Mouse (Mus musculus): Measurements from ENCODE around the gene Sos1.
"Not testable (repeated sequence)": the region's sequence is repeated elsewhere in the genome, so short reads cannot be mapped to it uniquely, and the experiment has no call there.

The Sos1 gene

DNA sequence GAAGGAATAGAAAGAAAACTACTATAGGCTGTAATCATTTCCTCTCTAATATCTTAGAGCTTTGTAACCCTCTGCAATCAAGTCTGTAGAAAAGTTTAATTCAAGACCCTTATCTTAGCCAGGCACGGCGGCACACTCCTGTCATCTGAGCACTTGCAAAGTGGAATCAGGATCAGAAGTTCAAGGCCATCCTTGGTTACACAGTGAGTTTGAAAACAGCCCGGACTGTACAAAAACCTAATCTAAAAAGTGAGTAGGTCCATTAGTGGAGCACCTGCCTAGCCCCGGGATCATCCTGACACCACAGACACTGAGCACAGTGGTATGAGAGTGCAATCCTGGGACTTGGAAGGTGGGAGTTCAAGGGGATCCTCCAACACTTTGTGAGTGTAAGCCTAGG lies 12.6 kb upstream of the Sos1 start:
- DNase-seq = no peak

- DNase-seq = no peak
Measured at GRCm38 (mm10) chr17:80492274-80492673, 12.0 kb upstream of the Sos1 start.

DNA sequence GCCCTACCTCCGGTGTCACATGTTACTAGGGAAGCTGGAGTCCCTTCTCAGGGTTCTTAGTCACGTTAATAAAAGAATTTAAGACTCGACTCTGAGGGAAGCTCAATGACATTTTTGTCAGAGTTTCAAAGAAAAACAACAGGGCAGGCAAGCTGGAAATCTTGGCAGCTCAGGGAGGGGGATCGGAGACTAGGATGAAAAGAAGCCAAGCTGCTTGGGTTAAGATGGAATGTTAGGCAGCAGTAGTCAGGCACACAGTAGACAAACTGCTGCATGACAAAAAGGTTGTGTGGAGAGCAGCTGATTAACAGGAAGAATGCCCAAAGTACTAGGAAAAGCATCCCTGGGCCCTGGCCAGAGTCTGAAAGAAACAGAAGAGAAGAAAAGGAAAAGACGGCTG lies 9.9 kb upstream of the Sos1 start:
- no peak for DNase-seq

DNA sequence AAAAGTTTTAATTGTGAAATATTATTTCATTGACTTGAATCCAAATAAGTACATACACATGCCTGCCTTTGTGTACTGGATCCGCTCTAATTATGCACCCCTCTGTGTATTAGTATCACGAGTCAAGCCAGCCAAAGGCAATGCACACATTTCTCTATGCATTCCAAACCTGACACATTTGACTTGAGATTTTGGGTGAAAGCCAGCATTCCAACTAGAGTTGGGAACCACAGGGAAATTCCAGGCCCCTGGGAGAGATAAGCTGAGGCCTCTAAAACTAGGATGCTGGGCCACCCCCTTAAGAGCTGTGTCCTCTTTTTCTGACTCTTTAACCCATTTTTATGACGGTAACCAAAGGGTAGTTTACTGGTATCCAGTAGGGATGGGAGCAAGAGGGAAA lies 8.7 kb upstream of the Sos1 start:
- no peak for DNase-seq

DNA sequence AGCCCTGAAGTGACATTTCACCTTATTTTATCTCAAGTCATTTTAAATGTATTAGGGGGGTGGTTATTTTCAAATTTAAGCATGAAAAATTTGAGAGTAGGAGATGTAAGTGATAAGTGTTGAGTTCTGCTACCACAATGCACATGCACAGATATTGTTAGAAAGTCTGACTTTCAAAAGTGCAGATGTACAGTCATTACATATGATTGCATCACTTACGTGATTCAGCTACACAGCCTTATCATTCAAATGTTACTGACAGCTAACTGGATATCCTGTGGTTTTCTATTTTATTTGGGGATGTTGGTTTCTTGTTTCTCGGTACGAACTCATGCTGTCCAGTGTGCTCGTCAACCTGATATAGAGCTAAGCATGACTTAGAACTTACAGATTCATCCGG lies 4.9 kb upstream of the Sos1 start:
- DNase-seq = no peak

DNA sequence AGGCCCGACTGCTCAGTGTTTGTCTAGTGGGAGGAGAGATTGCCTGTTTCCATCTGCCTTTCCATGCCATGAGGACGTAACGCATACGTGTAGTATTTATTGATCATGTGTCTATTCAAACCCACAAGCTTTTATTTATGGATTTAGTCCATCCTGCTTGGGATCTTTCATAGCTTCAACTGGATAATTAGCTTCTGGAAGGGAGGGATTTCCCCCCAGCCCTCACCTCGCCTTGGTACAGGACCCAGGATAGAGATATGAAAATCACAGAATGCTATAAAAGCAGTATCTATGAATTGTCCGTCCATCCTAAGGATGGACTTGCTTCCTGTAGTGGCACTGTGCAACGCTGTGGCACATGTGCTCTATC lies 587 bp upstream of the Sos1 start:
- peak; percentile 20 for DNase-seq

GRCm38 (mm10) chr17:80479295-80480030 lies 790 bp downstream of the Sos1 start:
- peak; percentile 59 for DNase-seq

- no peak for DNase-seq
Measured at GRCm38 (mm10) chr17:80477679-80478078, 2.6 kb downstream of the Sos1 start.

DNA sequence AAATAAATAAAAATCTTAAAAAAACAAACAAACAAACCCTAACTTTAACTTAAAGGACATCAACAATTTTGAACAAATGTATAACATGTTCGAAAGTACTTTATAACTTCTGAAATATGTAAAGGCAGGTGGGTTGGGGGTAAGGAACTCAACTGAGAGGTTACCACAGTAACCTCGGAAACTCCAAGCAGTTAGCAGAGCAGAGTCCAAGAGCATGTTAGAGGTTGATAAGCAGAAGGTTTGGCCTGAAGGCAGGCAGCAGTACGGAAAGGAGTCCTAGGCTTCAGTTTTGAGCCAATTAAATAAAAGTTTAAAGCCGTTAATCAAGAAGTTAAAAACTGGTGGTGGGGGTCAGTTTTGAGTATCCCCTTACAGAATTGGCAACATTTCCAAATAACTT lies 3.8 kb downstream of the Sos1 start:
- DNase-seq = no peak

DNA sequence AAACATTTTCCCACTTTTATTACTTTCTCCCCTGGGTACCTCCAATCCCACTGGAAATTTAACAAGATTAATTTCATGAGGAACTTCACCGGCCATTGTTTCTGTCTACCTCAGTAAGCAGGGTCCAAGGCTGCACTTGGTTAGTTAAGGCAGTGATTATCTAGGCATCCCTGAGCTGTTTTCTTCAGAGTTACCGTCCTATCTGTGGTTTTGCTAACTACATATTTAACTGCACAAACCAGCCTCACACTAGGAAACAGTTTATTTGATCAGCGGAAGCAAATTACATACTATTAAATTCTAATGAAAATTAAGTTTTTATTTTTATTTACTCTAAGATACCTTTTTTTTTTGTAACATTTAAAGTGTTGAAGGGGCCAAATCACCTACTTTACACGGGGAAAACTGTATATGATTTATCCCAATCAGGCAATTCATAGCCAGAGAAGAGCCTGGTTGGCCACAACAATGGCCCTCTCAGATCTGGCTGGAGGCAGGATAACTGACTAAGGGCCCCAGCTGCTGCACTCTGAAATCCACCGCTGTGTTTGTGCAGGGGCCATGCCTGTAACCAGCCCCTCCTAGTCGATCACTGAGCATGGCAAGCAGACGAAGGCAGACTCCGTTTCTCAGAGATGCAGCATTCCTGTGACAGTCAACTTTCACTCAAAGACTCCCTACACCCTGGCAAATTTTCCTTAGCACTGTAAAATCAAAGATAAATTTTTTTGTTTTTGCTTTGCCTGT lies 9.0 kb downstream of the Sos1 start:
- DNase-seq = no peak

- DNase-seq = not testable (repeated sequence)
Measured at GRCm38 (mm10) chr17:80468417-80468894, 11.8 kb downstream of the Sos1 start.

- no peak for DNase-seq
Measured at GRCm38 (mm10) chr17:80460258-80460657, 20.0 kb downstream of the Sos1 start.

- peak; percentile 38 for DNase-seq
Measured at GRCm38 (mm10) chr17:80455648-80456047, 24.6 kb downstream of the Sos1 start.

DNA sequence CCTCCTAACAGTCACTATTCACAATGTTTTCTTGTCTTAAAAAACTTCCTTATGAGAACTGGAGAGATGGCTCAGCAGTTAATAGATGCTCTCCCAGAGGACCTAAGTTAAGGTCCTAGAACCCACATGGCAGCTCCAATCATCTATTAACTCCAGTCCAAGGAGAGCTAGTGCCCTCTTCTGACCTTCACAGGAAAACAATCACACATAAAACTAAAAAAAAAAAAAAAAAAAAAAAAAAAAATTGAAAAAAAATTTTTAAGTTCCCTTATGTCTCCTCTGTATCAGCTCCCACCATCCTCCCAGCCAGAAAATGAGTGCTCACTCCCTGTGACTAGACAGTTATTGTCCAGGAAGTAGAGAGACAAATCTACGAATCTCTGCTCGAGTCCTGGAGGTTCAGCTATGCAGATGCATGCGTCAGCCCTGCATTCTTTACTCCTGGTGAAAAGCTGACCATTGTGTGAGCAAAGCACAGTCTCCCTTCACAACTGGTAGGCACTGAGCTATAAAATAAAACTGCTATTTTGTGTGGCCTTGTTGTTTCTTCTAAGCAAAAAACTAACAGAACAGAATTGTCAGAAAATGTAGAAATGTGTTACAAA lies 29.7 kb downstream of the Sos1 start:
- no peak for DNase-seq

DNA sequence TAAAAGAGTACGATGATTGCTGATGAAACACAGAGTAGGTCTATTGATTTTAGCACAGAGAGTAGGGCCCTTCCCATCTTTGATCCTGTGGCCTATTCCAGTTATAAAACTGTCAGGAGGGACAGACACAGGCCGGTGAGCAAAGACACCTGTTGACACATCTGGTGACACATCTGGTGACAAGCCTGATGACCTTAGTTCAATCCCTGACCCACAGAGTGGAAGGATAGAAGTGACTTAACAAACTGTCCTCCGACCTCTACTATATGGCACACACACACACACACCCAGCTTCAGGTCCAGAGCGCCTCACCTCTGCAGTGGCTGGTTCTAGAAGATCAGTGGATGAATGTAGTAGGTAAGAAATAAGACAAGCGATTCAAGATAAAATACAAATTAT lies 33.8 kb downstream of the Sos1 start:
- DNase-seq = no peak

GRCm38 (mm10) chr17:80445433-80445832 lies 34.8 kb downstream of the Sos1 start:
- DNase-seq = no peak

DNA sequence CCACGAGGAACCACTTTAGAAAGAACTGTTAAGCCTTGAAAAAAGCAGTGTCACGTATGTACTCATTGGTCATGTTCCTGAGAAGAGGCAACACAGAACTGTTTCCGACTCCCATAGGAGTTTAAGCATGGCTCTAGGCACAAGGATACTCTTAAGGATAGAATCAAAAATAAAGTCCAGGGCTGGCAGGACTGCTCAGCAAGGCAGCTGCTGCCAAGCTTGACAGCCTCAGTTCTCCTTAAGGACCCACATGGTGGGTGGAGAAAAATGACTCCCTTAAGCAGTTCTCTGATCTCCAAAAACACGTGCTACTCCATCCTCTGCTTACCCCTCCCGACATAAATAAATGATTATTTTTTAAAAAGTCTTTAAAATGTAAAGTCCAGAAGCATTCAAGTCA lies 44.6 kb downstream of the Sos1 start:
- DNase-seq = no peak

- no peak for DNase-seq
Measured at GRCm38 (mm10) chr17:80434430-80434829, 45.8 kb downstream of the Sos1 start.

- no peak for DNase-seq
Measured at GRCm38 (mm10) chr17:80431997-80432396, 48.3 kb downstream of the Sos1 start.

DNA sequence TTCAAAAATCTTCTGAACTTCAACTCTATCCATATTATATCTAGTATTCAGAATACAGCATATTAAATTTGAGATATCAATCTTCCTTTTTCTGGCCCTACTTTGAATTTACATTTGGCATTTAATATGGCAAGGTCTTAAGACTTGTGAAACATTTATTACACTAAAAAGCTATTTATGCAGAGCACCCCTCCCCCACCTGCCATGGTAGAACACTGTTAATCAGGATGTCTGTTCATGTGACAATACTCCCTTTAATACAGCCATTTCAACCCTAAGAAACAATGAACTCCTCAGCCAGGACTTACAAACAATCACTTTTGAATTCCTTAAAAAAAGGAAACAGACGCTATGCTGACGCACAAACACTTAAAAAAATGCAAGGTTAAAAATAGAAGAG lies 52.3 kb downstream of the Sos1 start:
- no peak for DNase-seq

DNA sequence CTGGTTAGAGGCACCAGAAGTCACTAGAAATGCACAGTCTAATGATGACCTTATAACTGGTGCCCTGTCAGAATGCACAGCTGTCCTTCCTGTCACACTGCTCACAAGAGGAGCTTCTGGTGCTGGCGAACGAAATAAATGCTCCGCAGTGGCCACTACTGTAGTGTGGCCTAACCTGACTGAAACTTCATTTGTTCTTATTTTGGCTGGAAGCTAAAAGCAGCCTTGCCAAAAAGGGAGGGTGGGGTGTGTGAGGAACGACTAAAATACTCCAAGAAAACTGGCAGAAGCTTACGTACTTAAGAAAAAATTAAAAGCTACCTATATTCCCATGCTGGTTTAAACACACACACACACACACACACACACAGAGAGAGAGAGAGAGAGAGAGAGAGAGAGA lies 53.4 kb downstream of the Sos1 start:
- DNase-seq = no peak

DNA sequence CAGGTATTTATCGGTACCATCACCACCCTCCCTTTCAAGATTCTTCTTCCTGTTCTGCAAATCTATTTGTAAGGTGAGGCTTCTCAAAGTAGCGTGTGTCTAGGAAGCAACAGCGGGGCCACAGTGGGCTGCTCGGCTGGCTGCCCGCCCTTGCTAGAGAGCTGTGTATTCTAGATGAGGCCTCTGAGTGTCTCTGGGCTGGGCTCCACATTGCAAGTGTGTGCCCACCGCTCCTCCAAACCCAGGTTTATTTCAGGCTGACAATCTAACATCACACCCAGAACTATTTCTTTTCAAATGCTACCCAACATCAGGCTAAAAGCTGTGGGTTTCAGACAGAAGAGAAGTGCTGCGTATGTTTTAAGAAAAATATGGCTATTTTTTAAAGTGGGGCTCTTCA lies 54.1 kb downstream of the Sos1 start:
- no peak for DNase-seq

GRCm38 (mm10) chr17:80420998-80421397 lies 59.3 kb downstream of the Sos1 start:
- no peak for DNase-seq

DNA sequence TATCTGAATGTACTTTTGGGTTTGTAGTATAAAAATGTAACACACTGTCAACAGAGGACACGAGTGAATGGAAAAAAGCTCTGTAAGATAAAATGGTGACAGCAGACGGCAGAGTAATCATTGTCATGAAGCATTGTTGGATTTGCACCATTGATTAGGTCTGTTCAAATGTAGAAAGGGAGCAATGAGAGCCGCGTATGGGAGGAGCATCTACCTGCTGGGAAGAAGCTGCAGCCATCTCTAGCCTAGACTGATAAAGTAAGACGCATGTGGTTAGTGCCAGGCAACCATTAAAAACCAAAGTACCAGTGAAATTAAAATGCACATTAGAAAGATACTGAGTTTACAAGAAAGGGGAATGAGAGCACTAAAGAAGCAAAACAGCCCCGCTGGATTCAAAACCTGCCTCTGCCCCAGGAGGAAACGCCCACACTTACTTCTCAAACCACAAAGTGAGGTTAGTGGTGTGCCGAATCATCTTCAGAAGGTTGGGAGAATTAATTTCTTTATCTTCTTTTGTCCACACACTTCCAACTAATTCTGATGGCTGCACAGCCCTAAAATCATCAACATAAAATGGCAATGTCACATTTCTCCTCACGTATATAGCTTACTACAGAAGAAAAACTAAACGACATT lies 61.6 kb downstream of the Sos1 start:
- DNase-seq = no peak
